Mouse (Mus musculus) c-Kit-negative CD71-positive TER-119-positive erythroid progenitor cells, embryonic 14.5 days (primary cell): ENCODE results near the gene Pdx1.

ENCODE experiments used
- DNase-seq: peaks from one replicate; pipeline ENCODE4 v3.0.0-alpha.2; 2013; ENCODE audit warnings: low read depth, low spot score

Pdx1 gene

DNA sequence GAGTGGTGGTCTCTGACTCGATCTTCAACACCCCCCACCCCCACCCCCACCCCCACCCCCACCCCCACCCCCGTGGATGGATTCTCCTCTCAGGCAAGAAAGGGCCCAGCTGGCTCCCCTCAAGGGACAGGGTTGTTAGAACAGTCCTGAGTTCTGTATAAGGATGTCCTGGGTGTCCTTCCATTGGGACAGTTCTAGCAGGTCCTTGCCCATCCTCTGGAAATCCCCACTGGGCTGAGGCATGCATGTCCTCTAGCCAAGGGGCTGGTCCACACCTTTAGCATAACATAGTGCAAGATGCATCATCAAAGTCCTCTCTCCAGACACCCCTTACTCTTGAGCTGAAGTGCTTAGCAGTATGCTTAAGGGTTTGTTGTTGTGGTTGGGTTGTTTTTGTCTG lies 40.0 kb downstream of the Pdx1 start:
- no peak for DNase-seq

DNA sequence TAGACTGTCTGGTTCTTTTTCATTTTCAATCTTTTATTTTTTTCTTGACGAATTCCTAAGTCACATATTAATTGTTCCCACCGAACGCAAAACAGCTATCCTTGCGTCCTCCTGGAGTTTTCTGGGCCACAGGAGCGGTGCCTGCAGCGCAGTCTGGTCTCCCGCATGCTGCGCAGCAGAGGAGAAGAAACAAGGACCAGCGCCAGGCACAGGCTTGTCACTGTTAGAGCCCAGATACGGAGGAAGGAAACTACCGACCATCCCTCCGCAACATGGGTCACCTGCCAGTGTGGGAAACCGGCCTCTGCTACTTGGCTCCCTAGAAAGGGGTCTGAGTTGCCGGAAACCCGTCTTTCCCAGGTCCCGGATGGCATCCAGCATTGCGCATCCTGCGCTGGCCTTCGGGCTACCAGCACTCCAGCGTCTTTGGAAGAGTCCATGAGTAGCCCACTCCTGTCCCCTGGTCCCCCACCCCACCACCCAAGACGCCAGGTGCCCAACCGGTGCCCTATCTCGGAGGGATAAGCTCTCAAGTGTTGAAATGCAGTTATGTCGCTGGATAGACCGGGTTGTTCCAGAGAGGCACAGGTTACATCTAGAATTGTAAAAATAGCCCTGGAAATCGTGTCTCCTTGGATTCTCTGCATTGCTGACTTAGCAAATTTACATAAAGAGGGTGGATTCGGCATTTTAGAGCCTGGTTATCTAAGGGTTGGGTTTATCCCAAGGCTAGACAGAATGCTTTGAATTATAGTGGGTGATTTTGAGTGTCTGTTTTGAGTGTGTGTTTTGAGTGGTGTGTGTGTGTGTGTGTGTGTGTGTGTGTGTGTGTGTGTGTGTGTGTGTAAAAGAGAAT lies 43.3 kb downstream of the Pdx1 start:
- no peak for DNase-seq

DNA sequence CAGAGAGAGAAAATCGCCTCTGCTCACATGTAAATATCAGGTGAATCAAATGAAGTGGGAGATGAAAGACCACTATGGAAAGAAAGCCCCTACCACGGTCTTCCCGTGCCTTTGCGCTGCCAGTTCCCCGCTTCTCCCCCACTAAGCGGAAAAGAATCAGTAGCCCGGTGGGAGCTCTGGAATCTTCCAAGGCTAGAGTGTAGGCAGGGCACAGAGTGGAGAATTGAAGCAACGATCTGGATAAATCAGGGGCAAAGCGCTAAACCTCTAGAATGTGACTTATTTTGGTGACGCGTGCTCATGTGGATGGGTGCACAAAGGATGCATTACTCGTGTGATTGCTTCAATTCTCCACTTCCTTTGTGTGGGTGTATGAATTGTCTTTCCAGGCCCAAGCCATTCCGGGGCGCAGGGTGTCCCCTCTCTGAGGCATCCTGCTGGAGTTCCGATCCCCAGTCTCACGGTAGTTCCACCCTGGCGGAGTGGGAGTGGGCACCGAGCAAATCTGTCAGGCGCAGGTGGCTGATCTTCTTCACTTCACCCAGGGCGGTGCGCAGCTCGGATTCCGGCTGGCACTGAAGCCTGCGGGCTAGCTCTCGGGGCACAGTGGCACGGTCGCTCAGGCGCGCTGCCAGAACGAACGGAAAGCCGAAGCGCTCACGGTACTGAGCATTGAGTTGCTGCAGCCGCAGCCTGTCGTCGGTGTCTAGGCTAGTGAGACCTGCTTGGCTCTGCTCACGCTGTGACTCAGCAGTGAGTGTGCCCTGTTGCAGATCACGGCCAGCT lies 45.1 kb downstream of the Pdx1 start:
- DNase-seq: no peak

DNA sequence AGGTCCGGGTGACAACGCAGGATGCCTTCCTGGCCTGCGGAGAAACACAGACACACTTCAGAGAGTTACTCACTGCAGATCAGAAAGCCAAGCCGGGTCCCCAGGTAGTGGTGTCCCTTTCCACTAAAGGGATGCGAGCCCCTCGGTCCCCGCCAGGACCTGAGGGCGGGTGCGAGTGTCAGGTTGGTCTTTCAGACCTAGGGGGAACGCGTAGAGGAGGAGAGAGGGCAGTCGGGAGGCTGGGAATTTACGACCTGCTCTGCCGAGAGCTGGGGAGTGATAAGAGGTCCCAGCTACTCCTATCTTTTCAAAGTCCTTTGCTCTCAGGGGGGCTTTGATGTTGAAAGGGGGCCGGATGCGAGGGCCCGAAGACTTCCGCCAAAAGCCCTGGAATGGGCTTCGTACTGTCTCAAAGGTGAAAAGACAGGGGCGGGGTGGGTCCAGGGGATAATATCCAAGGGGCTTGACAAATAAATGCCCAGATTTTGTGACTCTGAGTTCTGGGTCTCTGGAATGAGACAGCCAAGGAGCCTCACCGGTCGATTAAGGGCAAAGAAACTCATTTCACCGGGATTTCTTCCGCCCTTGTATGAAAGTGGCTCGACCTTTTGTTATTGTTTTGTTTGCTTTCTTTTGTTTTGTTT lies 45.8 kb downstream of the Pdx1 start:
- DNase-seq: no peak

DNA sequence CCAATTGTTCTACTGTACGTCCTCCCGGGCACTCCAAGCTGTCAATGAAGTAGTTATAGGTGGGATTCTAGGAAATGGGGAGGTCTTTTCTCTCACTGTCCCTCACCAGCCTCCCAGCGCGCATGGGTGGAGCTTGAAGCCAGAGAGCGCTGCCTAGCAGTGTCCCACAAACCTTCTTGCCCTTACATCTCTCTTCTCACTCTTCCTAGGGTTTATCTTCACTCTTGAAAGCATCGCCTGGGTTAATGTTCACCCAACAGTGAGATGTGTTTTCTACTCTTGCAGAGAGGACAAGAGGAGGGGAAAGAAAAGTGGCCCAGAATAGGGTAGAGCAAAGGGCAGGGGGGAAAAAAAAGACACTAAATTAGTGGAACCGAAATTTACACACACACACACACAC lies 47.6 kb downstream of the Pdx1 start:
- no peak for DNase-seq

DNA sequence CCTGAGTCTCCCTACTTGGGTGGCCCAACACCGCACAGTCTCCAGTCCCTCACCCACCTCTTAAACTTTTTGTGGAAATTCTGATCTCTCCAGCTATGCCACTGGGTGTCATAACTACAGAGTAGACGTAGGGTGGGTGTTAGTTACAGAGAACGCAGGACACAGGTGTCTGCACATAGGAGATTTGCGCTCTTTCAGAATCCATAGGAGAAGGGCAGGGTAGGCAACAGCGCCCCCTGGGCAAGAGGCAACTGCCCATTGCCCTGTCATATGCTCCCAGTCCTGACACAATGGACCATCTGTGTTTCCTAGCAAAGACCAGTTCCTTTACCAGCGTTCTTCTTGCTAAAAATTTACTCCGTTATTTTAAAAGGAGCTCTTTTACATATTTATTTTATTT lies 48.2 kb downstream of the Pdx1 start:
- no peak for DNase-seq

DNA sequence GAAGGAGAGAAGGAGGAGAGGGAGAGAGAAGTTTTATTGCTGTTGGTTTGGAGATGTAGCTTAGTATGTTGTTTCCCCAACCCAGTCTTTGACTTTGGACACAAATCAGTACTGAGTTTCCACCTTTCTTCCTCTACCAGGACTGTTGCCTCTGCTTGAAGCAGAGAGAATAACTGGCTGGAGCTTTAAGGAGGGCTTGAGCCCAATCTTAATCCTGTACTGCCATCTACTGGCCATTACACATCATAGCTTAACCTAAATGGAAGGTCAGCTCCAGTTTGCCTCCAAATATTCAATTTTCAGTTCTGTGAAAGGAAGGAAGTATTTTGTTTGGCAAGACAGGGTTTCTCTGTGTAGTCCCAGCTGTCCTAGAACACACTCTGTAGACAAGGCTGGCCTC lies 49.9 kb downstream of the Pdx1 start:
- peak; percentile 11 for DNase-seq

DNA sequence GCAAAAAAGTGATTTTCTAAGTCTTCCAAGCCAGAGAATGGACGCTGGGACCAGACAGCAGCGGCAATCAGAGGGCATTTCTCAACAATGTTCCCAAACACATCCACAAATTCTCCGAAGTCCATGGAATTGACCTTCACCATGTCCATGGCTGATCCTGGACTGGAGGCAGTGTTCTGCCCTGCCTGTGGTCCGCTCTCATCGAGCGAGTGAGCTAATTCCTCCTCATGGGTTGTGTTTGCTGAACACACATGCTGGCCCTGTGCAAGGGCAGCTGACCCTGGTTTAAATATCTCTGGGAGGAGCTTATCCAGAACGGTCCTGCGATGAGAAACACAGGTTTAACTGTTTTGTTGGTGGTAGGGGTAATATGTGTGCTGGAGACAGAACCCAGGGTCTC lies 52.4 kb downstream of the Pdx1 start, which contains the start of gene Urad:
TSS of gene Urad (minus strand) at position 258 of the 400 bp plus-strand sequence.
- no peak for DNase-seq

DNA sequence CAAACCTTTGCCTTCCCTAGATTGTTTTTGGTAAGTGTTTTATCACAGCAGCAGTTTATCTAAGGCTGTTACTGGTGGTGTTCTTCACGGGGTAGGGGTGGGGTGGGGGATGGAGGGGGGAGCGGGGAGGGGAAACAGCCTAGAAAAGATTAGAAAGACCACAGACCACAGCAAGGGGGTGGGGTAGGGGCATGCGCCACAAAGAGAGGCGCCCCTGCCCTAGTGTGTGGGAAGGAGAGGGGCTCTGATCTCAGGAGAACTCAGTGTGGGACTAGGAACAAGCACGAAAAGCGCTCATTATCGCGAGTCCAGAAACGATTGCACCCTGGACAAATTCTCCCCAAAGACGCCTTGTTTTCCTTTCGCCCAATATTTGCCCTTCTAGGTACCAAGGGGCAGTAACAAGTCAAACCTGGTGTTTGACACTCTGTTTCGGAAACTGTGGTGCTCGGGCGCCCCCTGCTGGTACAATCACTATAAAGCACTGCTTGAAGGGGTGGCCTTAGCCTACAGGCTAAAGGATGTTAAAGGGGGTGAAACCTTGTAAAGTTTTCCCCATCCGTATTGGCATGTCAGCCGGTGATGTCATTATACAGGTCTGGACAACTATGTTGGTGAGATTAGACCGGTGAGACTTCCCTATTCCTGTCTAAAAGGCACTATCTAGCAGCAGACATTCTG lies 53.6 kb downstream of the Pdx1 start:
- peak; percentile 44 for DNase-seq
